Mouse (Mus musculus) CH12.LX (cell line): ENCODE results near the gene Cln6. TPM values are rescaled to one million over a fixed set of nuclear protein-coding genes. Genes with fewer than 3 reads are reported as not detected.
"Not testable (repeated sequence)": the region's sequence is repeated elsewhere in the genome, so short reads cannot be mapped to it uniquely, and the experiment has no call there.

ENCODE experiments used
- DNase-seq: peaks from one replicate; pipeline ENCODE4 v3.0.0-alpha.2; 2013; ENCODE audit errors: extremely low read depth
- H3K27ac ChIP-seq: 2 replicates; pipeline ENCODE4 v1.5.1; 2012; ENCODE audit warnings: low read depth, mild to moderate bottlenecking, control low read depth, moderate library complexity; ENCODE audit not compliant: insufficient read depth
- H3K27me3 ChIP-seq: replicated peaks from 2 replicates; pipeline ENCODE3; 2012; ENCODE audit warnings: inconsistent platforms
- H3K36me3 ChIP-seq, 2 experiments: replicated peaks in 1 of 2; 2 replicates each; pipeline versions ENCODE3 to v1.6.1; 2012; ENCODE audit warnings: inconsistent platforms in 1 of 2, low read length in 1 of 2, mild to moderate bottlenecking in 1 of 2, mixed read lengths in 1 of 2, moderate library complexity in 1 of 2; ENCODE audit not compliant: control insufficient read depth in 1 of 2, insufficient read depth in 1 of 2
- H3K4me1 ChIP-seq, 2 experiments: 2 replicates each; pipeline ENCODE4 v1.6.1; 2012; ENCODE audit warnings: inconsistent platforms in 1 of 2, moderate library complexity in 1 of 2; ENCODE audit not compliant: insufficient read depth in 2 of 2, control insufficient read depth in 1 of 2
- H3K4me2 ChIP-seq: 2 replicates; pipeline ENCODE4 v1.6.1; 2012; ENCODE audit warnings: low read depth, mild to moderate bottlenecking, control low read depth; ENCODE audit not compliant: poor library complexity, insufficient read depth, severe bottlenecking
- H3K4me3 ChIP-seq, 3 experiments: fragments of 150-350 bp in 1 of 3; sonication (generic) in 1 of 3; replicated peaks in 1 of 3; 2 replicates each; pipeline versions ENCODE3 to v1.5.1; 2011 to 2012; ENCODE audit warnings: low read depth in 2 of 3, low read length in 2 of 3, mild to moderate bottlenecking in 2 of 3, moderate library complexity in 2 of 3, control low read depth in 1 of 3, improper control_type of control experiment in 1 of 3, inconsistent platforms in 1 of 3, mixed read lengths in 1 of 3; ENCODE audit not compliant: poor library complexity in 1 of 3
- H3K79me2 ChIP-seq: replicated peaks from 2 replicates; pipeline ENCODE4 v1.6.1; 2012; ENCODE audit warnings: mild to moderate bottlenecking, moderate library complexity; ENCODE audit not compliant: control insufficient read depth, poor library complexity, insufficient read depth, severe bottlenecking; ENCODE audit errors: extremely low read depth
- H3K9ac ChIP-seq: 2 replicates; pipeline ENCODE4 v1.6.1; 2012; ENCODE audit warnings: low read depth, mild to moderate bottlenecking, control low read depth, moderate library complexity; ENCODE audit not compliant: insufficient read depth
- H3K9me3 ChIP-seq: replicated peaks from 2 replicates; pipeline ENCODE3; 2012; ENCODE audit warnings: low read length, inconsistent platforms, mixed read lengths
- BHLHE40 ChIP-seq: IDR thresholded peaks from 2 replicates; pipeline ENCODE4 v1.6.1; 2011; ENCODE audit warnings: mild to moderate bottlenecking, low read depth, low read length, improper control_type of control experiment
- CTCF ChIP-seq, 2 experiments: IDR thresholded peaks in 1 of 2; conservative IDR thresholded peaks in 1 of 2; 2 replicates each; pipeline ENCODE4 v1.5.1; 2011 to 2012; ENCODE audit warnings: low read depth in 2 of 2, low read length in 2 of 2, improper control_type of control experiment in 1 of 2, inconsistent platforms in 1 of 2, mild to moderate bottlenecking in 1 of 2, moderate library complexity in 1 of 2
- E2F4 ChIP-seq: IDR thresholded peaks from 2 replicates; pipeline ENCODE4 v1.6.1; 2011; ENCODE audit warnings: low read depth, low read length, improper control_type of control experiment; ENCODE audit not compliant: insufficient replicate concordance
- ETS1 ChIP-seq: conservative IDR thresholded peaks from 2 replicates; pipeline ENCODE4 v1.6.1; 2012; ENCODE audit warnings: low read depth, mild to moderate bottlenecking, inconsistent platforms, low read length, improper control_type of control experiment, moderate library complexity
- KAT2A ChIP-seq: IDR thresholded peaks from 2 replicates; pipeline ENCODE4 v1.6.1; 2012; ENCODE audit warnings: low read length, improper control_type of control experiment, inconsistent platforms; ENCODE audit not compliant: insufficient replicate concordance
- MAZ ChIP-seq: IDR thresholded peaks from 2 replicates; pipeline ENCODE4 v1.6.1; 2012; ENCODE audit warnings: low read depth, mild to moderate bottlenecking, inconsistent platforms, low read length, improper control_type of control experiment, moderate library complexity
- MEF2A ChIP-seq: IDR thresholded peaks from 2 replicates; pipeline ENCODE4 v1.6.1; 2014; ENCODE audit warnings: low read depth, mild to moderate bottlenecking, inconsistent platforms, low read length, improper control_type of control experiment, borderline replicate concordance
- NELFE ChIP-seq: IDR thresholded peaks from 2 replicates; pipeline ENCODE4 v1.6.1; 2011; ENCODE audit warnings: low read depth, low read length, improper control_type of control experiment
- NRF1 ChIP-seq: IDR thresholded peaks from 2 replicates; pipeline ENCODE4 v1.6.1; 2014; ENCODE audit warnings: low read depth, mild to moderate bottlenecking, inconsistent platforms, low read length, improper control_type of control experiment, moderate library complexity
- POLR2AphosphoS2 ChIP-seq: IDR thresholded peaks from 2 replicates; pipeline ENCODE4 v1.6.1; 2011; ENCODE audit warnings: low read depth, low read length, improper control_type of control experiment
- RAD21 ChIP-seq: IDR thresholded peaks from 2 replicates; pipeline ENCODE4 v1.6.1; 2011; ENCODE audit warnings: low read depth, mild to moderate bottlenecking, low read length, improper control_type of control experiment, moderate library complexity
- RCOR1 ChIP-seq: conservative IDR thresholded peaks from 2 replicates; pipeline ENCODE4 v1.6.1; 2012; ENCODE audit warnings: low read depth, mild to moderate bottlenecking, inconsistent platforms, low read length, improper control_type of control experiment
- TBP ChIP-seq: conservative IDR thresholded peaks from 2 replicates; pipeline ENCODE4 v1.6.1; 2011; ENCODE audit warnings: low read depth, low read length, improper control_type of control experiment
- UBTF ChIP-seq: IDR thresholded peaks from 2 replicates; pipeline ENCODE4 v1.6.1; 2012; ENCODE audit warnings: low read depth, mild to moderate bottlenecking, inconsistent platforms, low read length, improper control_type of control experiment, moderate library complexity
- USF2 ChIP-seq: conservative IDR thresholded peaks from 2 replicates; pipeline ENCODE4 v1.6.1; 2011; ENCODE audit warnings: low read depth, low read length, improper control_type of control experiment
- ZKSCAN1 ChIP-seq: IDR thresholded peaks from 2 replicates; pipeline ENCODE4 v1.6.1; 2012; ENCODE audit warnings: low read depth, inconsistent platforms, low read length, improper control_type of control experiment, borderline replicate concordance
- ZNF384 ChIP-seq: IDR thresholded peaks from 2 replicates; pipeline ENCODE4 v1.6.1; 2012; ENCODE audit warnings: low read depth, low read length, improper control_type of control experiment, inconsistent platforms
- dilution Hi-C: fragments of 300-500 bp; cut with MboI; formaldehyde crosslinking; loops from 2 replicates; pipeline ENCODE4 v1.14.3; 2020; ENCODE audit warnings: low sequenced_read_pairs; ENCODE audit not compliant: extremely low pct_unique_long_range_greater_than_20kb, extremely low pct_ligation_motif_present
- in situ Hi-C: fragments of 300-500 bp; cut with MboI; formaldehyde crosslinking; loops from 3 replicates; pipeline ENCODE4 v1.14.3; 2019; ENCODE audit warnings: low sequenced_read_pairs, low pct_ligation_motif_present, low pct_unique_long_range_greater_than_20kb, mixed read lengths
- polyA plus RNA-seq: library from polyadenylated mRNA; unstranded; fragments of >175 nt; gene quantifications from 2 replicates; pipeline ENCODE4 v1.2.1, GENCODE M21; 2012; ENCODE audit warnings: low read depth; ENCODE audit not compliant: insufficient read length
- total RNA-seq, 2 experiments: library from RNA; depleted of rRNA; stranded (reverse); fragments of 300-350 nt in 1 of 2; fragments of >200 nt in 1 of 2; gene quantifications; 2 replicates each; pipeline ENCODE4 v1.2.3; 2012 to 2014

Gene Cln6
- total and polyA plus RNA-seq, 3 experiments = 17.8 to 35.1 (median 25.3) TPM

GRCm38 (mm10) chr9:62860866-62861265 lies 22.3 kb downstream of the Cln6 start:
- DNase-seq = no peak
- H3K79me2 ChIP-seq = no peaks in the 10 kb centered on the region
- no peaks in the 10 kb centered on the region for H3K9me3 ChIP-seq
- dilution Hi-C loops = no loop called here
- no peak overlapping the region for H3K4me2 ChIP-seq
- H3K9ac ChIP-seq = no peak overlapping the region
- H3K4me1 ChIP-seq = no peaks in the 10 kb centered on the region
- H3K27ac ChIP-seq = no peak overlapping the region
- no peaks in the 10 kb centered on the region for H3K36me3 ChIP-seq
- TF ChIP-seq NELFE (no peak), MAZ (no peak), ZKSCAN1 (no peak), CTCF (conservative IDR thresholded peaks at IDR 0.05 in 1 of 2, IDR thresholded peaks at IDR 0.05 in 1 of 2; ENCODE audit: low read depth in 2 of 2, low read length in 2 of 2) (no peak), E2F4 (no peak), MEF2A (no peak), RAD21 (no peak), POLR2AphosphoS2 (no peak), KAT2A (no peak), UBTF (no peak), ZNF384 (no peak), RCOR1 (no peak), NRF1 (no peak), USF2 (no peak), ETS1 (no peak), BHLHE40 (no peak), TBP (no peak)
- in situ Hi-C loops = no loop called here
- H3K4me3 ChIP-seq = no peak overlapping the region
- H3K27me3 ChIP-seq = no peaks in the 10 kb centered on the region

- H3K9me3 ChIP-seq, DNase-seq, H3K36me3 ChIP-seq, H3K27ac ChIP-seq, H3K4me1 ChIP-seq, in situ Hi-C loops, H3K4me2 ChIP-seq, H3K9ac ChIP-seq, H3K79me2 ChIP-seq, H3K27me3 ChIP-seq, H3K4me3 ChIP-seq, dilution Hi-C loops: not testable (repeated sequence)
Observed at GRCm38 (mm10) chr9:62869236-62869635, 30.7 kb downstream of the Cln6 start.
